Mouse (Mus musculus) erythroblast, embryonic 14.5 days (primary cell): Measurements from ENCODE around the gene Rgl3.

Source experiments
- GATA1 ChIP-seq: IDR thresholded peaks from 2 replicates; pipeline ENCODE4 v1.6.1; 2012; ENCODE audit warnings: low read length, inconsistent platforms, mixed read lengths
- TAL1 ChIP-seq: IDR thresholded peaks from 3 replicates; pipeline ENCODE4 v1.6.1; 2012; ENCODE audit warnings: low read length, inconsistent platforms, mixed read lengths

DNA sequence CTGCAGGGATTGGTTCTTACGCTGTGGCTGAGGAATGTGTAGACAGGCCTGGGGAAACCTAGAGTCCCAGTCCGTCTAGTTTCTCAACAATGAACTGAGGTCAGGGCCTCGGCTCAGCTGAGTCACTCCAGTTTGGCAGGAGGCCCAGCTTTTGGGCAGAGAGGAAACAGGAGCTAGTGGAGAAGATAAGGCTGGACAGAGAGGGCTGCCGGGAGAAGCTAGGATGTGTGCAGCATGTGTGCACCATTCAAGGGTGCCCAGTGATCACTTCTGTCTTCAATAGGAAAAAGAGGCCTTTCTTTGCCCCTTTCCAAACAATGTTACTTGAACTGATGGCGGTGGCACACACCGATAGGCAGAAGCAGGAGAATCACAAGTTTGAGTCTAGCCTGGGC lies 65.2 kb downstream of the Rgl3 start:
- TF ChIP-seq TAL1 (no peak), GATA1 (no peak)
